Mouse (Mus musculus): ENCODE measurements at regions not wholly inside any gene's neighbourhood (a gene's known extent, or its start where the extent isn't known, plus 50 kb on each side); places are given as distances from the start of the nearest gene placed in this dataset.
"Not testable (repeated sequence)": the region's sequence is repeated elsewhere in the genome, so short reads cannot be mapped to it uniquely, and the experiment has no call there.

DNA sequence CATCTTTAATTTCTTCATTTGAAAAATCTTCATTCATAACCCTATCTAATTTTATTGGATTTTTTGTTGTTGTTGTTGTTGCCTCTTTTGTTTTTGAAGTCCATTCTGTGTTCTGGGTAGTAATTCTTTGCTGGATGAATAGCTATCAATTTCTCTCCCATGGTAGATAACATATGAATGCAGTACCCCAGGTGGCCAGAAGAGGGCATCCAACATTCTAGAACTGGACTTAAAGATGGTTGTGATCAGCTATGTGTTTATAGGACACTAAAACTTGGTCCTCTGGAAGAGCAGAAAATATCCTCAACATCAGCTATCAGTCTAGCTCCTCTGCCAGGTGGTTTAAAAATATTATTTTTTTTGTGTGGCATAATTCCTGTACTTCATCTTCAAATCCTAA lies 73.0 kb downstream of the Prl2c3 start:
- not testable (repeated sequence) for DNase-seq (ENCODE audit: low read depth, low spot score)

DNA sequence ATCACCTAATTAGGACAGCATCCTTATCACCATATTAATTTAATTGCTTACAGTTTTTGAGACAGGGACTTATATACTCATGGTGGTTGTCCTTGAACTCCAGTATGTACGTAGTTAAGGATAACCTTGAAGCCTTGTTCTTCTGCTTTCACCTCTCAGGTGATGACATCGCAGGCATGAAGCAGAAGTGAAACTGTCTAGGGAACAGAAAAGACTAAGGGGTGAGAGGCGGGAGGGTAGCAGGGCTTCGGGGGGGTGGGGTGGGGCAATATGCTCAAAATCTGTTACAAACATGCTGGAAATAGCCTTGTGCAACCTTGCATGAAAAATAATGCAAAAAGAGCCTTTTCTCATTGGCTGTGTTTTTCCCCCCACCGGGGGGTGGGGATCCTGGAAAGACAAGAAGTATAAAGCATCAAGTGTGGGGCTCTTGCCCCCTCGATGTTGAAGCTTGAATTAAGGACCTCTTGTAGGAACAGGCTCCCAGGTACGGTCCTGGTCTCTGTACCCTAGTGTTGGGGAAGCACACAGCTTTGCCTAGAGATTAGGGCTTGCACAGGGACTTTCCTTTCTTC lies 81.8 kb downstream of the Prl2c3 start:
- DNase-seq (ENCODE audit: low read depth, low spot score): not testable (repeated sequence)

DNA sequence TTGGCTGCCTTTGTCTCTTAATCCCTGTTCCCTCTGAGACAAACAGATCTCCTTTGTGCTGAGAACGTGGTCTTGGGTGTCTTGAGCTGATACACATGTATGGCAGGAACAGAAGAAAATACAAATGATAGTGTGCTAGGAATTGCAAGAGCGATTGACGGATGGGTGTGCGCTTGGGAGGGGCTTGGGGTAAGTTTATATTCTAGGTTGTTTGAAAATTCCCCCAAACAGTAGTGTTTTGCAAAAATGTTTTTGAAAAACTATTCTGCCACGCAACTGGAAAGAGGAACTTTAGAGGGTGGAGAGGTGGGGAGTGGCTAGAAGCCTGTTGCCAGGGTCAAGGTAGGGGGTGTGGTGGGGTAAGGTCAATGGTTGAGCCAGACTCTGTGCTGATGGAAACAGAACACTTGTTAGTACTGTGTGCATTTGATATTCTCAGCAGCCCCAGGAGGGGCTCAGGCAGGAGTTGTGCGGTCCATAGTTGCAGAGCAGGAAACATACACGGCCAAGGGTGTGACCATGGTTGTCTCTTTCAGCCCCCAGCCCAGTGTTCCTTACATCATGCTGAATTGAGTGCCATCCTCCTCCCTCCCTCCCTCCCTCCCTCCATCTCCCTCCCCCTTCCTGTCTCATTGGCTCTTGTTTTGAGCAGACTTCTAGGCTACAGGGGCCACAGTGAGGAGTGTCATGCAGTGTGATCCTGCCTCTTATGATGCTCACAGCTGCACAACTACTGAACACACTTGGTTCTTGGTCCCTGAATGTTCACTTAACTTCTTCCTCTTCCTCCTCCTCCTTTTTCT lies 88.2 kb downstream of the Prl2c3 start:
- DNase-seq (ENCODE audit: low read depth, low spot score): no peak

DNA sequence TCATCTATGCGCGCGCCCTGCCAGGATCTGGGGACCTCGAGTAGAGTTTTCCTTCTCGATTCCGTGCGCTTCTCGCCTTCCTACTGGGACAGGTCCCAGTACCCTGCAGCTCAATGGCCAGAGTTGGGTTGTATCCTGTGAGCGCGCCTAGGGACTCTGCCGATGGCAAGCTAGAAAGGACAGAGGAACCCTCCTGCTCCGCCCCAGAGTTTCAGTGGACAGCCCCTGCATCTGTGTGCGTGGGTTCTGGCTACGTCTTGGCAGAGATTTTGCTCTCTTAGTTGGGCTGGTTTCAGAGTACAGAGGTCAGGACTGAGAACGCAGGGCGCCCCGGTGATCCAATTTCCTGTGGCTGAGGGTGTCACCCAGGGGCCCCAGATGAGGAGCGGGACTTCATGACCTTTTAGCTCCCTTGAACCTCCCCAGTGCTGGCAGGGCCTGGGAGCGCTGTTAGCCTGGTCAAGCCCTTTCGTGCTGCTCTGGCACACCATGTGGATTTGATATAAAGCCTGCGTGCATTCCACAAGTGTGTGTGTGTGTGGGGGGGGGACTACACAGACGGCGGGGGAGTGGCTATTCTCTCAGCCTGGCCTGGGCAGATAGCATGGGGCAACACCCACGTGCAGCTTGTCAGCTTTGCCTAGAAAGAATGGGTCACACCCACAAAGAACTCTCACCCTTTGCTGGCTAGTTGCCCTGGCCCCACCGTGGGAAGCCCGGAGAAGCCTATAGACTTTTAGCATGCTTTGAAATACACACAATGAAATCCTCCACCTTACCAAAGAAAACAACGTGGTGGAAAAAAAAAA lies 96.9 kb downstream of the Prl2c3 start:
- not testable (repeated sequence) for DNase-seq (ENCODE audit: low read depth, low spot score)

DNA sequence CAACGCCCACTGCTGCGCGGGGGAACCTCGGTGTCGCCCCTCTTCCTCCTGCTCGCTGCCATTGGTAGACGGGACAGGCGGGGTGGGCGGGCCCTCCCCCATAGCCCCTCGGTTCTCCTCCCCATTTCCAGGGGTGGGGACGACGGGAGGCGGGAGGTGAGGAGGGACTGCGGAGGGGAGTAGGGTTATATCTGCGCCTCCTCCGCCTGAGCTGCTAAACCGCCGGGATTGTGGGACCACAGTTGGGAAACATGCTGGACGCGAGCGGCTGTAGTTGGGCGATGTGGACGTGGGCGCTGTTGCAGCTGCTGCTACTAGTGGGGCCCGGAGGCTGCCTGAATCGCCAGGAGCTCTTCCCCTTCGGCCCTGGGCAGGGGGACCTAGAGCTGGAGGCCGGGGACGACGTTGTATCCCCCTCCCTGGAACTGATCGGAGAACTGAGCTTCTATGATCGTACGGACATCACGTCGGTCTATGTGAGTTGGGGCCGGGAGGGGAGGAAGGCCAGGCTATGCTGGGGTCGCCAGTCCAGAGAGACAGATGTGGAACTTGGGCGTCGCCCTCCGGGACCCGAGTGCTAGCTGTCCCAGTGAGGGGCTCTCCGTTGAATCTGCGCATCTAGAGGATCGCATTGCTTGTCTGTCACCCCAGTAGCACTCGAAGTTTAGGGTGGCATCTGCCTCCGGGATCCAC lies 97.6 kb downstream of the Prl2c3 start:
- not testable (repeated sequence) for DNase-seq (ENCODE audit: low read depth, low spot score)

DNA sequence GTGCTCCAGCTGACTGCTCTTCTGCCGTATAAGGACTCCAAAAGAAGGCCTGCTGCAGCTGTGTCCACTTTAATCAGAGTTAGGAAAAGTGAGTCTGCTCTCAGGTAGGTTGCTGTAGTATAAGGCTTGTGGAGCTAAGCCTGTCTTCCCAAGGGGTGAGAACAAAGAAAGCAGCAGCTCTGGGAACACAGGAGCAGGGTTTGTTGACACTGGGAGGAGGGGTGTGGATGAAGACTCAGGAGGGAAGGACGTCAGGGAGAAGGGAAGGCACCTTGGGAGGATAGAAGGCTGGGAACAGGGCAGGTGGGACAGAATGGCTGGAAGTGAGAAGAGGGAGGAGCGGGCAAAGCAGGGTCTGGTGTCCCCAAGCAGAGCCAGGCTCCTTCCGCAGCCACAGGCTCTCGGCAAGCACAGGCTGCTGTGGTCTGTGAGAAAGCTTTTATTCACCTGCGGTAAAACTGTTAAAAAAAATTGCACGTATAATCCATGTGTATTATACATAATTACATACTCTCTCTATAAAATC lies 106.2 kb downstream of the Prl2c3 start:
- DNase-seq (ENCODE audit: low read depth, low spot score): not testable (repeated sequence)

DNA sequence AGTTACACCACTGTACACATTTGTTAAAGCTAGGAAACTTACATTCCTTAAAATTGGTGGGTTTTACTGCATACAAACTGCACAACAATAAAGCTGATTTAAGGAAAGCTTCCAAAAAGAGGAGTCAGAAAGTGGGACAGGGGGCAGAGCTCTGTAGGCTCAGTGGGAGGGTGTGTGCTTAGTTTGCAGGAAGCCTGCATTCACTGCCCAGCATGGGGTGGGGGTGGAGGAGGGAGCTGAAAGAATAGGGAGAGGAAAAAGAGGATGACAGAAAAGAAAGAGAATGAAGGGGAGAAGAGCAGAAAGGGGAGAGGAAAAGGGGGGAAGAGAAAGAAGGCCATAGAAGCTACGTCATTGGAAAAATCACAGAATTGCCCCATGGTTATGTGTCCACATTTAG lies 111.1 kb downstream of the Prl2c3 start:
- DNase-seq (ENCODE audit: low read depth, low spot score): not testable (repeated sequence)

DNA sequence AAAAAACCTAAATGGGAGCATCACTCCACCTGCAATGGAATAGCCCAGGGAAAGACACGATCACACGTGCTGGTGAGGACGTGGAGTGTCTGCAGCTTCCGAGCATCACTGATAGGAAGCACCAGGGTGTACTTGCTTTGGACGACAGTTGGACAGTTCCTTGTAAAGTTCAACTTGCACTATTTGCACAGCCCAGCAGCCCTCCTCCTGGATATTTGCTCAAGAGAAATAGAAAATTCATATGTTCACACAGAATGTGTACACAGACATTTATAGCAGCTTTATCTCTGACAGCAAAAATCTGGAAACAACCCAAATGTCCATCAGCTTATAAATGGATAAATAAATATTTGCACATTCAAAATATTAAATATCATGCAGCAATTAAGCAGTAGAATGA lies 111.7 kb downstream of the Prl2c3 start:
- not testable (repeated sequence) for DNase-seq (ENCODE audit: low read depth, low spot score)

DNA sequence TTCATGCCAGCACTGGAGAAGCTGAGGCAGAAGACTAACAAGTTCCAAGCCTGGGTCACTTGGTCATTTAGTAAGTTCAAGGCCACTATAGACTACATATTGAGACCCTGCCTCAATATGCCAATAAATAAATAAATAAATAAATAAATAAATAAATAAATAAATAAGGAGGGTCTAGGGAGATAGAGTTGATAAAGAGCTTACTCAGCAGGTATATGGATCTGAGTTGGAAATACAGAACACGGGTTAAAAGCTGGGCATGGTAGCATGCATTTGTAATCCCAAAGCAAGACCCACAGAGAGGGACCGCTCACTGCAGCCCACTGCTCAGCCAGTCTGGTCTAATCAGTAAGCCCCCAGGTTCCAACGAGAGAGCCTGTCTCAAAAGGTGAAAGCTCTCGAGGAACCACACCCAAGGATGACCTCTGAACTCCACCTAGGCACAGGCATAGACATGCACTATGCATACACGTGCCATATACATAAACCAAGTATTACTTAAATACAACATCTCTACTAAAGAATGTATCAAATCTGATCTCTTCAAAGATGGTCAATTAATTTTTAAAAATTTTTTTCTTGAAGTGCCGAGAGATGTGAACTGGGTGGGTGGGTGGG lies 115.4 kb downstream of the Ero1lb start:
- DNase-seq (ENCODE audit: low read depth, low spot score): not testable (repeated sequence)

DNA sequence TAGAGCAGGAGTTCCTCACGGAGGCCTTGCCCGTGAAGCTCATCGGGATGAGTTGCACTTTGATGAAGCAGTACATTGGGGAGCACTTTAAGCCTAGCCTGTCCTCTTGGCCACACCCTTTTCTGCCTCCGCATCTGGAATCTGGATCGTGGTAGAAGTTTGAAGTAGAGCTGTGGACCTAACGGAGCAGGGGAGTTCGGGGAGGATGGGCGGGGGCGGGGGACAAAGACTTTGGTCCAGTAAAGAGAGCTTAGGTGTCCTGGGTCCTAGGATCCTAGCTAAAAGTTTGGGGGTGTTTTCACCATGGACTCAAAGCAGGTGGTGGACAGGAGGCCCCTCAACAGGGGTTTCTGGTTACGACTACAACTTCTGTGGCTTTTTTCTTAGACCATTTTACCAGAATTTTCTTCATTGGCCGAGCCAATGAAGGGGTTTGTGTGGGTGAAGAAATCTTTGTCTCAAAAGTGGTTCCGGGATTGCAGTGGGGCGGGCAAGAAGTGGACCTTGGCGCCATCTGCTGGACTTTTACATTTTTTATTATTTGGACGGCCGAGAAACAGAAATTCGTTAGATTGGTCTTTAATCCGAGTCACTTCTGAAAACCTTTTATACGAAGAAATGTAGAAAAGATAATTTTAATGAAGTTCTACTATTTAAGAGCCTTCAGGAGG lies 114.7 kb downstream of the Ero1lb start:
- DNase-seq (ENCODE audit: low read depth, low spot score): peak; percentile 0

DNA sequence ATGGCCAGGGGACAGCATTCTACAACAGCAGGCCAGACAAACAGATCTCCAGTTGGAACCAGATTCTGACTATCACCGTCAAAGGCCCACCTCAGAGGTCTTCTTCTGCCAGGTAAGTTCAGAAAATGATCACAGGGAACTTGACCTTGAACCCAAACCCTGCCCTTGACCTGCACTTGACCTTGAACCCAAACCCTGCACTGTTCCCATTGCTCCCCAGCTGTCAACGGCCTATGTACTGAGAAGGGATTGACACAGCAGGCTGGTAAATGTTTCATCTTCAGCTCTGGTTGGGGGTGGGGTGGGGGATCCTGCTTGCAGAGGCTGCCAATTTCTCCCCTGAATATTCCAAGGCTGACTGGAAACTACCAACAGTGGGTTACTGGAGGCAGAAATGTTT lies 111.7 kb downstream of the Ero1lb start:
- no peak for DNase-seq (ENCODE audit: low read depth, low spot score)

DNA sequence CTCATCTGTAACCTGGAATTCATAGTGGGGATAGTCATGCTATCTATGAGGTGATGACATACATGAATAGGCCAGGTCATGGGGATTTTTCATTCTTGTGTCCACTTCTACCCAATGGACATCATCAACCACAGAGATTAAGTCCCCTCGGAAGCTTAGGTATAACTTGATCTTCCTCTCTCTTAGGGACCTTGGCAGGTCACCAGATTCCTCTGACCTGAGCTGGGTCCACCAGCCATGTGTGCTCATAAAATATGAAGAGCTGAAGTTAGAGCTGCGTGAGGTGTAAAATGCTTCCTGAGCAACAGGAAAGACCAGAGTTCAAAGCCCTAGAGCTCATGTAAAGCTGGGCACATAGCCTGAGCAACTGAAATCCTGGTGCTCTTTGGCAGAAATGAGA lies 105.3 kb downstream of the Ero1lb start:
- not testable (repeated sequence) for DNase-seq (ENCODE audit: low read depth, low spot score)

DNA sequence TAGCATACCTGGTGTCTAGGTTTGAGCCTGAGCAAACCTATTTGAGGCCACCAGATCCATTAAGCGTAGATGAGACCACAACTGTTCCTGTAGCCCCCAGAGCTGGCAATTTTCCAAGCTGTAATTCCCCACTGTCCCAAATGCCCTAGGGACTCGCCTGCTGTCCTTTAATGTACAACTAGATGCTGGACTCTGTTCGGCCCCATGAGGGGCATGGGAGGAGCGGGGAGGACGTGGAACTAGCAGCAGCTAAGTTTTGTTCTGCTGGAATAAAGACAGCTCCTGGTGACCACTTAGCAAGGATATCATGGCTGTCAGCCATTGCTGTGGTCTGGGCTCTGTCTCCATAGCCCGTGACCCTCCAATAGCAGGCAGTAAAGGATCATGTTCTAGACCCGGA lies 103.1 kb downstream of the Ero1lb start:
- DNase-seq (ENCODE audit: low read depth, low spot score): not testable (repeated sequence)

DNA sequence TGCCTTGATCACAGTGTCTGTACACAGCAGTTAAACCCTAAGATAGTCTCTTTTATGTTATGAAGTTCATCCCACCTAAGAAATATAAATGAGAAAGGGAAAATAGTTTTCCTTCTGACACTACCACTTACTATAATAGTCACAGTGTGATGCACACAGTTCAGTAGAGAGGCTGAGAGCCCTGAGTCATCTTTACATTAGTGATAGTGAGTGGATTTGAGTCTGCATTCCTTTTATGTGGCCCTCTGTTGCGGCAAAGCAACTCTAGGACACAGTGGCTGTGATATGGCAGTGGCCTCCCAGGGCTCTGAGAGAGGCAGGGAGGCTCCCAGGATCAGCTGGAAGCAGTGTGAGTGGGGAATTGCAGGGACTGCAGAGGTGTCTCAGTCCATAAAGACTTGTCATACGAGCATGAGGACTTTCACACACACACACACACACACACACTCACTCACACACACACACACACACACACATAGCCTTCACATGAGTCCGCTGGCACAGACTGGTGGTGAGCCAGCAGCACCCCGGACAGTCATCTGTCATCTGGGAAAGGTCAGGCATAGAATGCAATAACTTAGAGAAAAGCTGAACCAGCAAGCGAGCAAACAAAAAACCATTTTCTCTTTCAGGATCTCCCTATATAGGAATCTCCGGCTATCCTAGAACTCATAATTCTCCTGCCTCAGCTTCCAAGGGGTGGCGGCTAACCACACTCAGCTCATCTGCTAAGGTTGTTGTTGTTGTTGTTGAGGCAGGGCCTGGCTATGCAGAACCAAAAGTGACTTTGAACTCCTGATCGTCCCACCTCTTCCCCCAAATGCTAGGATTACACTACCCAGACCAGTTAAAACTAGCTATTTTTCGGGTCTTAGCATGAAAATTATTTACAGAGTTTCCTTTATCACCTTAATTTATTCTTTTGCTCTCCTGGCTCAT lies 102.3 kb downstream of the Ero1lb start:
- not testable (repeated sequence) for DNase-seq (ENCODE audit: low read depth, low spot score)

DNA sequence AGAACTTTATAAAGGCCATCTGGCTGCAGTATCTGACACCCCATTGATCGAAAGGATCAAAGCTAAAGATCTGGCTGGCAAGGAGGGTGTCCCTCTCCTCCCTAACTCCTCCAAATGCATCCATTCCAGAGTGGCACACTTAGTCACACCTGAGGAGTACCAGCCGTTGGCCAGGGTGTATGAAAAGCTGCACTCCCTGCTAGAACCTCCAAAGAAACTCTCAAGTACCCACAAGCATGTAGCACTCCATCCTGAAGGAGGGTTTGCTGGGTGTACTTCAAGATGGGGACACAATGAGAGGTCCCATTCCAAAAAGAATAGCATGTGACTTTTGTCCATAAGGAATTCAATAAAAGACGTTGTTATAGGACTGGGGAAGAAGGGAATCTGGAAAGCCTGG lies 100.4 kb downstream of the Ero1lb start:
- not testable (repeated sequence) for DNase-seq (ENCODE audit: low read depth, low spot score)
